Comparison of ENCODE assay signal across 18 mouse cellular contexts in genomic region chr7:70429326-70429725, GRCm38 (mm10).
A peak's percentile ranks its signal among the peaks of the same experiment; 100 is the strongest.
DNase-seq lines count a peak whose midpoint lies in the region; ATAC-seq lines count a peak whose summit lies in the region.
"Had no signal": no experiment of that assay in that cellular context is flagged by ENCODE, and none has a peak within 500 bp of the region (broad histone marks: within the 10 kb centered on the region; RNA-seq: fewer than 3 reads in every experiment).

No protein-coding gene starts in this region.

- ATAC-seq in hindbrain, embryonic 14.5 days (ENCODE audit: low FRiP score), result no peak
- no peak for ATAC-seq in heart, embryonic 12.5 days (ENCODE audit: insufficient number of reproducible peaks, low FRiP score)

- no peaks in the 10 kb centered on the region for H3K9me3 ChIP-seq in hindbrain, embryonic 10.5 days
- no peaks in the 10 kb centered on the region for H3K9me3 ChIP-seq in hindbrain, embryonic 14.5 days (ENCODE audit: control insufficient read depth, low read length)
- no peaks in the 10 kb centered on the region for H3K9me3 ChIP-seq in heart, embryonic 12.5 days (replicated peaks)
- H3K9me3 ChIP-seq: hindbrain, embryonic 13.5 days; liver, embryonic 13.5 days had no signal

- no peak overlapping the region for H3K4me2 ChIP-seq in hindbrain, embryonic 14.5 days (replicated peaks)
- H3K4me2 ChIP-seq in heart, embryonic 12.5 days, result no peak overlapping the region
- H3K4me2 ChIP-seq: hindbrain, embryonic 13.5 days; liver, embryonic 13.5 days had no signal

- peak; percentile 9 for DNase-seq in hindbrain, embryonic 10.5 days (ENCODE audit: low spot score)
- no peak for DNase-seq in hindbrain, embryonic 14.5 days (ENCODE audit: low spot score)
- peak; percentile 59 for DNase-seq in 3134 (ENCODE audit: extremely low read depth, insufficient read length, low spot score)
- DNase-seq in embryo, embryonic 10 days (ENCODE audit: low spot score), result peak; percentile 42
- peak; percentile 9 for DNase-seq in retina, embryonic 14.5 days (ENCODE audit: low spot score)
- DNase-seq in cerebellum, adult 9-11 months, result no peak
- no peak for DNase-seq in thymus, postnatal 0 days (ENCODE audit: low spot score)
- DNase-seq: adrenal gland, postnatal 14 days; cerebellum, adult 8-10 months; heart, adult 18-20 months; kidney, postnatal 14 days; liver, embryonic 13.5 days; lung, postnatal 4 days; midbrain, embryonic 14.5 days; right cerebral cortex, postnatal 14 days; thymus, adult 2 months had no signal

- H3K27me3 ChIP-seq in hindbrain, embryonic 10.5 days (ENCODE audit: insufficient read depth, poor library complexity, severe bottlenecking), result no peaks in the 10 kb centered on the region; the same call in 1 of the 2 replicates
- no peaks in the 10 kb centered on the region for H3K27me3 ChIP-seq in hindbrain, embryonic 14.5 days (ENCODE audit: control insufficient read depth, insufficient read depth, low read length)
- H3K27me3 ChIP-seq in heart, embryonic 12.5 days (replicated peaks), result no peaks in the 10 kb centered on the region
- H3K27me3 ChIP-seq: hindbrain, embryonic 13.5 days; liver, embryonic 13.5 days had no signal

- peaks cover 15% of the 10 kb centered on the region for H3K4me1 ChIP-seq in hindbrain, embryonic 10.5 days (replicated peaks)
- H3K4me1 ChIP-seq in hindbrain, embryonic 14.5 days (replicated peaks; ENCODE audit: control insufficient read depth, insufficient read depth, low read length), result no peaks in the 10 kb centered on the region; the same call in 1 of the 2 replicates
- H3K4me1 ChIP-seq in heart, embryonic 12.5 days (replicated peaks), result 0 out of 2 replicates have a peak, but pooled peaks cover 3% of the 10 kb centered on the region
- H3K4me1 ChIP-seq: liver, embryonic 13.5 days had no signal

- H3K27ac ChIP-seq in hindbrain, embryonic 10.5 days, result 0 out of 2 replicates have a peak overlapping the region, but pooled peaks have one; percentile 18
- H3K27ac ChIP-seq in hindbrain, embryonic 14.5 days, result no peak overlapping the region
- no peak overlapping the region for H3K27ac ChIP-seq in heart, embryonic 12.5 days (ENCODE audit: poor library complexity, severe bottlenecking)
- H3K27ac ChIP-seq: hindbrain, embryonic 13.5 days; liver, embryonic 13.5 days had no signal

- 43% methylated on average over 2 of the region's 2 CpGs for WGBS in hindbrain, embryonic 10.5 days
- WGBS in hindbrain, embryonic 14.5 days, result 51% methylated on average over 2 of the region's 2 CpGs
- WGBS in heart, embryonic 12.5 days, result 25% methylated on average over 2 of the region's 2 CpGs

- H3K36me3 ChIP-seq in hindbrain, embryonic 10.5 days, result no peaks in the 10 kb centered on the region
- H3K36me3 ChIP-seq in hindbrain, embryonic 14.5 days (replicated peaks; ENCODE audit: control insufficient read depth, insufficient read depth), result no peaks in the 10 kb centered on the region
- no peaks in the 10 kb centered on the region for H3K36me3 ChIP-seq in heart, embryonic 12.5 days
- H3K36me3 ChIP-seq: hindbrain, embryonic 13.5 days; liver, embryonic 13.5 days had no signal

- H3K9ac ChIP-seq in hindbrain, embryonic 14.5 days, result no peak overlapping the region
- H3K9ac ChIP-seq in heart, embryonic 12.5 days, result no peak overlapping the region
- H3K9ac ChIP-seq: hindbrain, embryonic 13.5 days; liver, embryonic 13.5 days had no signal

- H3K4me3 ChIP-seq in hindbrain, embryonic 10.5 days, result no peak overlapping the region
- H3K4me3 ChIP-seq in hindbrain, embryonic 14.5 days (replicated peaks; ENCODE audit: low read length), result no peak overlapping the region
- H3K4me3 ChIP-seq in heart, embryonic 12.5 days, result no peak overlapping the region
- H3K4me3 ChIP-seq: hindbrain, embryonic 13.5 days; liver, embryonic 13.5 days had no signal

Comparison
In these comparisons a context has a peak if more than half of its experiments do, and no peak if none do; other contexts are left out.
1. DNase-seq: peak in hindbrain, embryonic 10.5 days (single experiment), 3134 (single experiment), embryo, embryonic 10 days (single experiment) and retina, embryonic 14.5 days (single experiment); none in hindbrain, embryonic 14.5 days (single experiment), cerebellum, adult 9-11 months (single experiment) and thymus, postnatal 0 days (single experiment).